ENCODE assay signal across 8 mouse cellular contexts in the genomic region with DNA sequence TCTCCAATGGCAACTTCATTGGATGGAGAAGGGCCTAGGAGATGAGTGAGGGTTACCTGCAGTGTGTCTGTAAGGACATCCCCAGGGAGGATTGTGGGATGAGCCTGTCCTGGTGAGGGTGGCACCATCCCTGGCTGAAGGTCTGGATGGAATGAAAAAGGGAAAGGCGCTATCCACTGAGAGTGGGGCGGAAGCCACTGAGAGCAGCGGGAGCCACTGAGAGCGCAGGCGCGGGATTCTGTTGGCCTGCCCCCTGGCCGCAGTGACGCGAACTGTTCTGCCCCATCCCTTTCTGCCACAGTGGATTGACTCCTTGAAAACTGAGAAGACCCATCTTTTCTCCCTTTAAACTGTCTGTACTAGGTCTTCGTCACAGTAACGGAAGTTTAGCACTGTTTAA.
DNase-seq lines count a peak whose midpoint lies in the region; ATAC-seq and TF ChIP-seq lines count a peak whose summit lies in the region.

No protein-coding gene starts in this region.

- TF ChIP-seq CTCF in kidney, adult 2 months (conservative IDR thresholded peaks at IDR 0.05; ENCODE audit: insufficient read depth, insufficient read length, low read depth, low read length) = 0 out of 2 replicates have a peak, but pooled peaks have one; percentile 32

- H3K36me3 ChIP-seq in kidney, adult 2 months (ENCODE audit: control insufficient read depth, insufficient read depth, low read length) = no peaks in the 10 kb centered on the region
- no peaks in the 10 kb centered on the region for H3K36me3 ChIP-seq in hindbrain, embryonic 11.5 days (ENCODE audit: control insufficient read depth, insufficient read depth, low read length)
- no peaks in the 10 kb centered on the region for H3K36me3 ChIP-seq in midbrain, embryonic 12.5 days

- DNase-seq in kidney, adult 2 months = no peak
- DNase-seq in kidney, postnatal 25 days = no peak
- peak; percentile 66 for DNase-seq in embryo, embryonic 9.5 days (ENCODE audit: extremely low spot score)
- peak; percentile 75 for DNase-seq in hindbrain, embryonic 11.5 days (ENCODE audit: low spot score)
- no peak for DNase-seq in layer of hippocampus, postnatal 25 days (ENCODE audit: extremely low spot score in 1 of 2, low spot score in 1 of 2)
- no peak for DNase-seq in c-Kit-positive CD71-positive TER-119-positive erythroid progenitor cells, embryonic 14.5 days (ENCODE audit: low spot score)

- no peak for TF ChIP-seq POLR2A in kidney, adult 2 months (IDR thresholded peaks at IDR 0.05; ENCODE audit: low read depth, low read length)

- no peaks in the 10 kb centered on the region for H3K4me1 ChIP-seq in kidney, adult 2 months (ENCODE audit: control insufficient read depth, insufficient read depth, low read length)
- H3K4me1 ChIP-seq in hindbrain, embryonic 11.5 days (replicated peaks; ENCODE audit: control insufficient read depth, insufficient read depth, low read length) = no peaks in the 10 kb centered on the region
- H3K4me1 ChIP-seq in midbrain, embryonic 12.5 days = no peaks in the 10 kb centered on the region

- no peak overlapping the region for H3K9ac ChIP-seq in hindbrain, embryonic 11.5 days (ENCODE audit: low read depth, low read length)
- 0 out of 2 replicates have a peak overlapping the region, but pooled peaks have one; percentile 28 for H3K9ac ChIP-seq in midbrain, embryonic 12.5 days (replicated peaks)

- no peaks in the 10 kb centered on the region for H3K9me3 ChIP-seq in hindbrain, embryonic 11.5 days (ENCODE audit: control insufficient read depth, low read length)
- H3K9me3 ChIP-seq in midbrain, embryonic 12.5 days = no peaks in the 10 kb centered on the region

- H3K27me3 ChIP-seq in kidney, adult 2 months (replicated peaks; ENCODE audit: control insufficient read depth, insufficient read depth, low read length) = no peaks in the 10 kb centered on the region
- no peaks in the 10 kb centered on the region for H3K27me3 ChIP-seq in hindbrain, embryonic 11.5 days (ENCODE audit: control insufficient read depth, insufficient read depth, low read length)
- peaks cover 4% of the 10 kb centered on the region; the same call in 1 of the 2 replicates for H3K27me3 ChIP-seq in midbrain, embryonic 12.5 days

- no peak overlapping the region for H3K4me2 ChIP-seq in hindbrain, embryonic 11.5 days (replicated peaks; ENCODE audit: low read depth, low read length)
- H3K4me2 ChIP-seq in midbrain, embryonic 12.5 days (replicated peaks) = 0 out of 2 replicates have a peak overlapping the region, but pooled peaks have one; percentile 13

- H3K27ac ChIP-seq in kidney, adult 2 months (ENCODE audit: insufficient read depth, low read depth, low read length) = no peak overlapping the region
- no peak overlapping the region for H3K27ac ChIP-seq in hindbrain, embryonic 11.5 days (ENCODE audit: low read depth, low read length)
- no peak overlapping the region for H3K27ac ChIP-seq in midbrain, embryonic 12.5 days (replicated peaks)

- H3K4me3 ChIP-seq in kidney, adult 2 months (ENCODE audit: insufficient read depth, low read depth, low read length) = no peak overlapping the region
- no peak overlapping the region for H3K4me3 ChIP-seq in hindbrain, embryonic 11.5 days (ENCODE audit: low read depth, low read length)
- H3K4me3 ChIP-seq in midbrain, embryonic 12.5 days = no peak overlapping the region

- no peak for ATAC-seq in hindbrain, embryonic 11.5 days (ENCODE audit: low FRiP score)
- ATAC-seq in midbrain, embryonic 12.5 days (ENCODE audit: low FRiP score, low read depth) = no peak
- no peak for ATAC-seq in inflammation-experienced regulatory T-cells, adult 6 months

- WGBS in kidney, adult 2 months = 48% methylated on average over 11 of the region's 11 CpGs
- 15% methylated on average over 11 of the region's 11 CpGs for WGBS in hindbrain, embryonic 11.5 days
- 19% methylated on average over 11 of the region's 11 CpGs for WGBS in midbrain, embryonic 12.5 days

Comparison
In these comparisons a context has a peak if more than half of its experiments do, and no peak if none do; other contexts are left out.
1. DNase-seq: peak in embryo, embryonic 9.5 days (single experiment) and hindbrain, embryonic 11.5 days (single experiment); none in kidney, adult 2 months (single experiment), kidney, postnatal 25 days (0 of 2), layer of hippocampus, postnatal 25 days (0 of 2) and c-Kit-positive CD71-positive TER-119-positive erythroid progenitor cells, embryonic 14.5 days (single experiment).